Comparison of ENCODE assay signal across 8 mouse cellular contexts in the genomic region with DNA sequence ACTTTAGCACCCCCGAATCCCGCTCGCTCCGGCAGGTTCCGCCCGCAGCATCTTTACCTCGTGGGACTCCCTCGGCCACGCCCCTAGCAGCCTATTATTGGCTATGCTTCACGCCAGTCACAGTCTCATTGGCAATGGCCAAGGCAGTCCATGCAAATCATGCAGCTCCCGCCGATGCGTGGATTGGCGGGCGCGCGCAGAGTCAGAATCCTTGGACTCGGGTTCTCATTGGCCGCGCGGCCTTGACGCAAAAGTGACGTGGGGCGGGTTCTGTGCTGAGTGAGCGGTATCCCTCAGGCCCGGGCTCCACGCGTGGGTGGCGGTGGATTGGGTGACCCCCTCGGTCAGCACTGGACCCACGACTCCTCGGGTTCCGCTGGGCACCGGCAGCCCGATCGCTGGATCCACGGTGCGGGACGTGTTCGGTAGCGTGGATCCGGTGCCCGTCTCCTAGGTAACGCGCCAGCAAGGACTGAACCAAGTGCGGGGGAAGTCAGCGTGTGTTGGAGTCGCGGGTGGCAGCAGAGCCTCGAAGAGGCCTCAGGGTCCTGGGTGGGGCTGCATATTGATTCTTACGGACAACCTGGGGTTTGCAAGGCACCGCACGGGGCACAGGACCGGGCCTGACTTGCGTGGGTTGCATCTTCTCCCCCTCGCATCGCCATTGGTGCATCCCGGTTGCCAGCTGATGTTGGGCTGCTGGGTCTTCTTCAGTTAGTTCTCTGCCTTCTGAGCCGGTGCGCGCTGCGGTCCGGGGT. TPM values are rescaled to one million over a fixed set of nuclear protein-coding genes. Genes with fewer than 3 reads are reported as not detected.
A peak's percentile ranks its signal among the peaks of the same experiment; 100 is the strongest.
DNase-seq lines count a peak whose midpoint lies in the region; ATAC-seq lines count a peak whose summit lies in the region.

Gene Kcnab2 (minus strand): TSS at position 406 of the 758 bp plus-strand sequence.

- peak; percentile 89 for DNase-seq in WW6 (ENCODE audit: low read depth, low spot score)
- peak; percentile 100 for DNase-seq in cerebellum, postnatal 36 days
- peak; percentile 100 for DNase-seq in frontal cortex, postnatal 36 days (ENCODE audit: low spot score in 2 of 2)
- DNase-seq in hindbrain, embryonic 14.5 days (ENCODE audit: low spot score), result peak; percentile 99
- DNase-seq in layer of hippocampus, postnatal 25 days (ENCODE audit: extremely low spot score in 1 of 2, low spot score in 1 of 2), result peak; percentile 99 to 100
- DNase-seq in lung, postnatal 14 days, result peak; percentile 100
- peak; percentile 98 for DNase-seq in ovary, postnatal 36 days (ENCODE audit: low spot score)
- peak; percentile 100 for DNase-seq in thymus, postnatal 14 days

- H3K4me1 ChIP-seq in hindbrain, embryonic 14.5 days (replicated peaks; ENCODE audit: control insufficient read depth, insufficient read depth, low read length), result peaks cover 14% of the 10 kb centered on the region

- under 1% methylated on average over 63 of the region's 63 CpGs for WGBS in hindbrain, embryonic 14.5 days

- peak within 1 kb of the TSS; percentile 73 for H3K4me3 ChIP-seq in hindbrain, embryonic 14.5 days (replicated peaks; ENCODE audit: low read length)

- ATAC-seq in hindbrain, embryonic 14.5 days (ENCODE audit: low FRiP score), result peak; percentile 96

- H3K36me3 ChIP-seq in hindbrain, embryonic 14.5 days (replicated peaks; ENCODE audit: control insufficient read depth, insufficient read depth), result no peaks in the 10 kb centered on the region

- no peaks in the 10 kb centered on the region for H3K9me3 ChIP-seq in hindbrain, embryonic 14.5 days (ENCODE audit: control insufficient read depth, low read length)

- H3K27me3 ChIP-seq in hindbrain, embryonic 14.5 days (ENCODE audit: control insufficient read depth, insufficient read depth, low read length), result no peaks in the 10 kb centered on the region

- peak within 1 kb of the TSS; percentile 82 for H3K9ac ChIP-seq in hindbrain, embryonic 14.5 days

- H3K27ac ChIP-seq in hindbrain, embryonic 14.5 days, result peak within 1 kb of the TSS; percentile 85

- peak within 1 kb of the TSS; percentile 81 for H3K4me2 ChIP-seq in hindbrain, embryonic 14.5 days (replicated peaks)

RNA-seq across cellular contexts. Expression of gene Kcnab2, which starts in this region (rescaled TPM):
- polyA plus RNA-seq in hindbrain, embryonic 14.5 days (2014; fragmentation: Nextera tagmentation; extraction: Ambion mirVana), result 19.6 and 23.7 TPM in 2 replicates
- total RNA-seq in layer of hippocampus, postnatal 25 days (2021), result 100 to 1,000 TPM; 683 to 696 TPM

Comparison
In these comparisons a context has a peak if more than half of its experiments do, and no peak if none do; other contexts are left out.
1. Peak in every context shown above with its lines: DNase-seq, ATAC-seq, H3K4me3 ChIP-seq and H3K27ac ChIP-seq.